ENCODE assay signal across 11 mouse cellular contexts in genomic region chr4:62738996-62739395, GRCm38 (mm10).
DNase-seq lines count a peak whose midpoint lies in the region; ATAC-seq and TF ChIP-seq lines count a peak whose summit lies in the region.
"Had no signal": no experiment of that assay in that cellular context is flagged by ENCODE, and none has a peak within 500 bp of the region (broad histone marks: within the 10 kb centered on the region; RNA-seq: fewer than 3 reads in every experiment).

No protein-coding gene starts in this region.

- intact Hi-C loops in heart, postnatal 25 days (cut with DNase I), result no loop called here

- no peak overlapping the region for H3K4me3 ChIP-seq in heart, embryonic 13.5 days
- H3K4me3 ChIP-seq in kidney, postnatal 0 days (replicated peaks; ENCODE audit: low read depth, low read length), result no peak overlapping the region
- H3K4me3 ChIP-seq in stomach, embryonic 15.5 days (replicated peaks), result no peak overlapping the region
- no peak overlapping the region for H3K4me3 ChIP-seq in forebrain, embryonic 10.5 days
- H3K4me3 ChIP-seq: erythroblast, embryonic 14.5 days; forebrain, embryonic 15.5 days had no signal

- 68% methylated on average over 3 of the region's 3 CpGs for WGBS in heart, embryonic 13.5 days
- WGBS in kidney, postnatal 0 days, result 73% methylated on average over 3 of the region's 3 CpGs
- WGBS in stomach, embryonic 15.5 days, result 52% methylated on average over 3 of the region's 3 CpGs
- WGBS in forebrain, embryonic 10.5 days, result 92% methylated on average over 3 of the region's 3 CpGs

- H3K27me3 ChIP-seq in heart, embryonic 13.5 days (replicated peaks), result no peaks in the 10 kb centered on the region
- H3K27me3 ChIP-seq in kidney, postnatal 0 days (ENCODE audit: insufficient read depth, low read length), result no peaks in the 10 kb centered on the region
- no peaks in the 10 kb centered on the region for H3K27me3 ChIP-seq in stomach, embryonic 15.5 days (replicated peaks)
- H3K27me3 ChIP-seq in forebrain, embryonic 10.5 days (ENCODE audit: poor library complexity, severe bottlenecking), result no peaks in the 10 kb centered on the region
- H3K27me3 ChIP-seq: forebrain, embryonic 15.5 days had no signal

- no peak for DNase-seq in heart, postnatal 25 days (ENCODE audit: low spot score)
- no peak for DNase-seq in kidney, postnatal 0 days (ENCODE audit: low spot score)
- no peak for DNase-seq in kidney, adult 9 months
- peak; percentile 21 for DNase-seq in thymus, postnatal 14 days
- no peak for DNase-seq in thymus, postnatal 25 days
- DNase-seq in forebrain, embryonic 10.5 days (ENCODE audit: extremely low spot score, low spot score), result no peak

- no peak overlapping the region for H3K9ac ChIP-seq in heart, embryonic 13.5 days
- no peak overlapping the region for H3K9ac ChIP-seq in kidney, postnatal 0 days (ENCODE audit: low read depth, low read length)
- H3K9ac ChIP-seq in stomach, embryonic 15.5 days, result no peak overlapping the region
- H3K9ac ChIP-seq: forebrain, embryonic 15.5 days had no signal

- TF ChIP-seq CTCF in kidney, postnatal 0 days (IDR thresholded peaks at IDR 0.05; ENCODE audit: low read depth), result no peak

- no peaks in the 10 kb centered on the region for H3K36me3 ChIP-seq in heart, embryonic 13.5 days
- no peaks in the 10 kb centered on the region for H3K36me3 ChIP-seq in kidney, postnatal 0 days (ENCODE audit: insufficient read depth, low read length)
- H3K36me3 ChIP-seq in stomach, embryonic 15.5 days, result no peaks in the 10 kb centered on the region
- H3K36me3 ChIP-seq in forebrain, embryonic 10.5 days (replicated peaks), result no peaks in the 10 kb centered on the region
- H3K36me3 ChIP-seq: forebrain, embryonic 15.5 days had no signal

- ATAC-seq in heart, embryonic 13.5 days (ENCODE audit: extremely low read depth, insufficient number of reproducible peaks, low FRiP score, low TSS enrichment), result no peak
- ATAC-seq in kidney, postnatal 0 days (replicated peaks; ENCODE audit: low FRiP score, low read depth), result no peak
- ATAC-seq in stomach, embryonic 15.5 days (ENCODE audit: insufficient read depth, low FRiP score, low read depth), result no peak
- ATAC-seq: hindbrain, embryonic 16.5 days had no signal

- H3K4me2 ChIP-seq in heart, embryonic 13.5 days, result no peak overlapping the region
- H3K4me2 ChIP-seq in kidney, postnatal 0 days (ENCODE audit: low read length), result no peak overlapping the region
- H3K4me2 ChIP-seq in stomach, embryonic 15.5 days, result no peak overlapping the region
- H3K4me2 ChIP-seq: forebrain, embryonic 15.5 days had no signal

- no peaks in the 10 kb centered on the region for H3K9me3 ChIP-seq in heart, embryonic 13.5 days
- H3K9me3 ChIP-seq in kidney, postnatal 0 days (replicated peaks; ENCODE audit: low read length), result no peaks in the 10 kb centered on the region
- no peaks in the 10 kb centered on the region for H3K9me3 ChIP-seq in stomach, embryonic 15.5 days
- H3K9me3 ChIP-seq in forebrain, embryonic 10.5 days, result no peaks in the 10 kb centered on the region
- H3K9me3 ChIP-seq: forebrain, embryonic 15.5 days had no signal

- peaks cover 83% of the 10 kb centered on the region for H3K4me1 ChIP-seq in heart, embryonic 13.5 days
- peaks cover 40% of the 10 kb centered on the region for H3K4me1 ChIP-seq in kidney, postnatal 0 days (replicated peaks; ENCODE audit: insufficient read depth, low read length)
- H3K4me1 ChIP-seq in stomach, embryonic 15.5 days, result peaks cover 53% of the 10 kb centered on the region
- H3K4me1 ChIP-seq in forebrain, embryonic 10.5 days, result peaks cover 64% of the 10 kb centered on the region

- peak overlapping the region; percentile 64; the same call in 1 of the 2 replicates for H3K27ac ChIP-seq in heart, embryonic 13.5 days (replicated peaks)
- H3K27ac ChIP-seq in kidney, postnatal 0 days, result peak overlapping the region; percentile 63; the same call in 1 of the 2 replicates
- peak overlapping the region; percentile 81; the same call in 1 of the 2 replicates for H3K27ac ChIP-seq in stomach, embryonic 15.5 days
- no peak overlapping the region; the same call in 1 of the 2 replicates for H3K27ac ChIP-seq in forebrain, embryonic 10.5 days
- H3K27ac ChIP-seq: forebrain, embryonic 15.5 days had no signal
